Mouse (Mus musculus): ENCODE measurements around the gene Cpd. TPM values are rescaled to one million over a fixed set of nuclear protein-coding genes. Genes with fewer than 3 reads are reported as not detected.

The Cpd gene
- total and polyA plus RNA-seq, 3 experiments: 11.2 to 28.5 (median 27.7) TPM

DNA sequence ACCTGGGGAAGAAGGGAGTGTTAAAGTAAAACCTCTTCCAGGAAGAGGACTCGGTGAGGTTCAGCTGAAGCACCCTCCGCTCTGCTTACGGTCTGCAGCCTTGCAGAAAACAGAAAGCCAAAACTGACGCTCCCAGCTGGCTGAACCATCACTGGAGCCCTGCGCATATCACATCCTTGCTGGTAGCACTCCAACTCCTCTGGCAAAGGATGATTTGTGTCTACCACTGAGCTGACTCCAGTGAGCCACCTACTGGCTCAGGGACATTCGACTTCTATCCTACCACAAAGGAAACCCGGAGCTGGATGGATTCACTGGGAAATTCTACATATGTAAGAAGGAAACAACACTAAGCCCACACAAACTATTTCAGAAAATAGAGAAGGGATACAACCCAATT is 102.3 kb downstream of the Cpd start:
- H3K36me3 ChIP-seq (replicated peaks in 1 of 2; ENCODE audit: control insufficient read depth in 1 of 2, insufficient read depth in 1 of 2, low read length in 1 of 2): peaks cover 52 to 89% of the 10 kb centered on the region in 2 experiments
- H3K4me3 ChIP-seq (replicated peaks in 1 of 3; ENCODE audit: low read depth in 2 of 3, low read length in 2 of 3, poor library complexity in 1 of 3): no peak overlapping the region
- no peaks in the 10 kb centered on the region for H3K4me1 ChIP-seq (ENCODE audit: control insufficient read depth in 1 of 2, insufficient read depth in 2 of 2)
- no peak overlapping the region for H3K9ac ChIP-seq (ENCODE audit: insufficient read depth, low read depth)
- no peak for DNase-seq (ENCODE audit: extremely low read depth)
- no peak overlapping the region for H3K27ac ChIP-seq (ENCODE audit: insufficient read depth, low read depth)
- TF ChIP-seq JUND (conservative IDR thresholded peaks at IDR 0.05; ENCODE audit: low read depth, low read length) (no peak), SMC3 (IDR thresholded peaks at IDR 0.05; ENCODE audit: low read depth, low read length) (0 out of 2 replicates have a peak, but pooled peaks have one; percentile 15), CTCF (conservative IDR thresholded peaks at IDR 0.05 in 1 of 2, IDR thresholded peaks at IDR 0.05 in 1 of 2; ENCODE audit: low read depth in 2 of 2, low read length in 2 of 2) (peak in 1 of 2 experiments; percentile 35; a peak in 2 of 4 replicates)
- no peaks in the 10 kb centered on the region for H3K79me2 ChIP-seq (replicated peaks; ENCODE audit: control insufficient read depth, extremely low read depth, insufficient read depth, poor library complexity, severe bottlenecking)
- H3K4me2 ChIP-seq (ENCODE audit: insufficient read depth, low read depth, poor library complexity, severe bottlenecking): no peak overlapping the region
- no peaks in the 10 kb centered on the region for H3K9me3 ChIP-seq (replicated peaks; ENCODE audit: low read length)
- in situ Hi-C loops (cut with MboI; ENCODE audit: low pct_ligation_motif_present, low pct_unique_long_range_greater_than_20kb, low sequenced_read_pairs): no loop called here
- H3K27me3 ChIP-seq (replicated peaks): no peaks in the 10 kb centered on the region
- dilution Hi-C loops (cut with MboI; ENCODE audit: extremely low pct_ligation_motif_present, extremely low pct_unique_long_range_greater_than_20kb, low sequenced_read_pairs): no loop called here

DNA sequence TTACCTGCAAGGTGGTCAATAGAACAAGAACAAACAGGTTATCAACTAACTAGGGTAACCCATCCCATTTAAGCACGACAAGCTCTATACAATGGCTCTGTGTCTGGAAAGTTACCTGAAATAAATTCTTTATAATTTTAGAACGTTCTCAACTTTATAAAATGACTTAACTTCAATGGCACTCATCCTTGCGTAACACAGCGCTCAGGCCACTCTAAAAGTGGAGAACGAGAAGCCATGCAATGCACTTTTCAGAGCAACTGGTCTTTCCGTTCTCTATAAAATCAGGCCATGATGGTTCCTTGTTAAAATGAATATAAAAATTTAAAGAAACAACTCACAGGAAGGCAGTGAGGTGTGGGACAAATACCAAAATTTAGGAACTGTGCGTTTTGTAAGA is 104.3 kb downstream of the Cpd start:
- DNase-seq (ENCODE audit: extremely low read depth): no peak
- H3K36me3 ChIP-seq (replicated peaks in 1 of 2; ENCODE audit: control insufficient read depth in 1 of 2, insufficient read depth in 1 of 2, low read length in 1 of 2): peaks cover 39 to 84% of the 10 kb centered on the region in 2 experiments
- no peak overlapping the region for H3K4me2 ChIP-seq (ENCODE audit: insufficient read depth, low read depth, poor library complexity, severe bottlenecking)
- H3K27ac ChIP-seq (ENCODE audit: insufficient read depth, low read depth): no peak overlapping the region
- no peaks in the 10 kb centered on the region for H3K27me3 ChIP-seq (replicated peaks)
- H3K4me1 ChIP-seq (ENCODE audit: control insufficient read depth in 1 of 2, insufficient read depth in 2 of 2): no peaks in the 10 kb centered on the region
- no peak overlapping the region for H3K9ac ChIP-seq (ENCODE audit: insufficient read depth, low read depth)
- no peak overlapping the region for H3K4me3 ChIP-seq (replicated peaks in 1 of 3; ENCODE audit: low read depth in 2 of 3, low read length in 2 of 3, poor library complexity in 1 of 3)
- dilution Hi-C loops (cut with MboI; ENCODE audit: extremely low pct_ligation_motif_present, extremely low pct_unique_long_range_greater_than_20kb, low sequenced_read_pairs): no loop called here
- in situ Hi-C loops (cut with MboI; ENCODE audit: low pct_ligation_motif_present, low pct_unique_long_range_greater_than_20kb, low sequenced_read_pairs): no loop called here
- no peaks in the 10 kb centered on the region for H3K9me3 ChIP-seq (replicated peaks; ENCODE audit: low read length)
- no peak for TF ChIP-seq BHLHE40 (IDR thresholded peaks at IDR 0.05; ENCODE audit: low read depth, low read length)
- TF ChIP-seq RCOR1 (conservative IDR thresholded peaks at IDR 0.05; ENCODE audit: low read depth, low read length): no peak
- TF ChIP-seq ZKSCAN1 (IDR thresholded peaks at IDR 0.05; ENCODE audit: borderline replicate concordance, low read depth, low read length): no peak
- no peak for TF ChIP-seq NRF1 (IDR thresholded peaks at IDR 0.05; ENCODE audit: low read depth, low read length)
- TF ChIP-seq JUND (conservative IDR thresholded peaks at IDR 0.05; ENCODE audit: low read depth, low read length): no peak
- no peak for TF ChIP-seq CHD2 (IDR thresholded peaks at IDR 0.05; ENCODE audit: low read length)
- TF ChIP-seq ZNF384 (IDR thresholded peaks at IDR 0.05; ENCODE audit: low read depth, low read length): no peak
- no peak for TF ChIP-seq MEF2A (IDR thresholded peaks at IDR 0.05; ENCODE audit: borderline replicate concordance, low read depth, low read length)
- TF ChIP-seq USF2 (conservative IDR thresholded peaks at IDR 0.05; ENCODE audit: low read depth, low read length): no peak
- no peak for TF ChIP-seq ZMIZ1 (IDR thresholded peaks at IDR 0.05; ENCODE audit: low read depth, low read length)
- TF ChIP-seq ZC3H11A (IDR thresholded peaks at IDR 0.05; ENCODE audit: low read depth, low read length): no peak
- no peak for TF ChIP-seq SMC3 (IDR thresholded peaks at IDR 0.05; ENCODE audit: low read depth, low read length)
- TF ChIP-seq MYC (IDR thresholded peaks at IDR 0.05; ENCODE audit: low read depth, low read length): no peak
- no peak for TF ChIP-seq E2F4 (IDR thresholded peaks at IDR 0.05; ENCODE audit: insufficient replicate concordance, low read depth, low read length)
- TF ChIP-seq CTCF (conservative IDR thresholded peaks at IDR 0.05 in 1 of 2, IDR thresholded peaks at IDR 0.05 in 1 of 2; ENCODE audit: low read depth in 2 of 2, low read length in 2 of 2): no peak
- TF ChIP-seq MAX (IDR thresholded peaks at IDR 0.05; ENCODE audit: low read length): no peak
- no peak for TF ChIP-seq NELFE (IDR thresholded peaks at IDR 0.05; ENCODE audit: low read depth, low read length)
- no peak for TF ChIP-seq ETS1 (conservative IDR thresholded peaks at IDR 0.05; ENCODE audit: low read depth, low read length)
- H3K79me2 ChIP-seq (replicated peaks; ENCODE audit: control insufficient read depth, extremely low read depth, insufficient read depth, poor library complexity, severe bottlenecking): no peaks in the 10 kb centered on the region

Data from CH12.LX (cell line).